Mouse (Mus musculus): ENCODE measurements at regions not wholly inside any gene's neighbourhood (a gene's known extent, or its start where the extent isn't known, plus 50 kb on each side); places are given as distances from the start of the nearest gene placed in this dataset.

DNA sequence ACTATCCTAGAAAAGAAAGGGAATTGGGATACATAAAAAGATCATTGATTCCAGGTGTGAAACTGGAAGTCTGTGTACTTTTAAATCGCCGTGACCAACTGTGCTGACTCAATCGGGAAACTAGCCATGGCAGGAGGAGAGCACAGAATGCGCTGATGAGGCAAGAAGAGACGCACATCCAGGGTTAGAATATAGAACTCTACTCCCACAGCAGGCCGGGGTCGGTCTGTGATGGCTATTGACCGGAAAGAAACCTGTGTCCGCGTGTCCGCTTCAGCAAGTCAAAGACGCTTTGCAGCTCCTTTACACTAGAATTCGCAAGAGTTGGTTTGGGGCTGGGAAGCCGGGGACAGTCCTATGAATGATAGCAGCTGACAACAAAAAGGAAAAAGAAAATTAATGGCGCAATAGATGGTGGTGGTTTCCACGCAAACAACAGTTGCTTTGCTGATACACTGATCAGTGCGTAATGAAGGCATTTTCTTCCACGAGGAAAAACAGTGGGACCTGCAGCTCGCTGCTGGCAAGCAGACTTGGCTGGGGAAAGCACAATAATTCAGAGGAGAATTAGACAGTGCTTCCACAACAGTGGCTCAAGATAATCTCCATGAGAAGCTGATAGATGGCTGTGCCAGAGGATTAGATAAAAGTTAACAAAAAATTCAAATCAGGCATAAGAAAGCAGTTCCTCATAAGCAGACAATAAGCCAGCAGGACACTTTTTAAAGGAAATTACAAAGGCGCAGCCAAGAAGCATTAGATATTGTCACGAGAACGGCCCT, 1029.8 kb downstream of the Defb40 start:
- DNase-seq (ENCODE audit: low read depth, low spot score) = no peak
- Histone ChIP-seq H3K9ac (ENCODE audit: control insufficient read depth, low read depth, low read length, poor library complexity, severe bottlenecking) (no peak overlapping the region), H3K79me2 (ENCODE audit: control insufficient read depth, insufficient read depth, low read length, poor library complexity) (no peaks in the 10 kb centered on the region), H3K36me3 (ENCODE audit: control insufficient read depth in 1 of 2, insufficient read depth in 2 of 2, low read length in 2 of 2) (no peaks in the 10 kb centered on the region), H3K4me3 (ENCODE audit: control insufficient read depth in 1 of 2, insufficient read depth in 1 of 2, low read depth in 2 of 2, low read length in 2 of 2) (no peak overlapping the region), H3K27ac (ENCODE audit: control insufficient read depth, low read depth, low read length) (no peak overlapping the region), H3K9me3 (replicated peaks; ENCODE audit: insufficient read depth, low read length) (no peaks in the 10 kb centered on the region), H3K4me1 (ENCODE audit: control insufficient read depth in 1 of 2, insufficient read depth in 2 of 2, low read length in 2 of 2) (no peaks in the 10 kb centered on the region), H3K27me3 (ENCODE audit: control insufficient read depth in 1 of 2, insufficient read depth in 2 of 2, low read length in 2 of 2) (no peaks in the 10 kb centered on the region)
- TF ChIP-seq UBTF (IDR thresholded peaks at IDR 0.05; ENCODE audit: borderline replicate concordance, insufficient read depth, low read depth, low read length) (no peak), MYC (IDR thresholded peaks at IDR 0.05; ENCODE audit: low read depth, low read length) (no peak), NRF1 (IDR thresholded peaks at IDR 0.05; ENCODE audit: insufficient read depth, low read depth, low read length, poor library complexity, severe bottlenecking) (no peak), ELF1 (IDR thresholded peaks at IDR 0.05; ENCODE audit: low read depth, low read length) (no peak), MAFK (IDR thresholded peaks at IDR 0.05; ENCODE audit: borderline replicate concordance, low read depth, low read length) (no peak), BHLHE40 (IDR thresholded peaks at IDR 0.05; ENCODE audit: borderline replicate concordance, low read depth, low read length) (no peak), ETS1 (IDR thresholded peaks at IDR 0.05; ENCODE audit: low read depth, low read length) (no peak), MAX (IDR thresholded peaks at IDR 0.05; ENCODE audit: low read length) (no peak), GABPA (IDR thresholded peaks at IDR 0.05; ENCODE audit: low read depth, low read length) (no peak), TCF12 (IDR thresholded peaks at IDR 0.05; ENCODE audit: low read depth, low read length) (no peak), ZKSCAN1 (IDR thresholded peaks at IDR 0.05; ENCODE audit: low read depth, low read length) (no peak), USF2 (IDR thresholded peaks at IDR 0.05; ENCODE audit: borderline replicate concordance in 1 of 2, insufficient read depth in 1 of 2, low read depth in 1 of 2, low read length in 2 of 2) (no peak), MEF2A (IDR thresholded peaks at IDR 0.05; ENCODE audit: extremely low read depth, insufficient replicate concordance, low read depth, low read length, poor library complexity, severe bottlenecking) (no peak), RAD21 (IDR thresholded peaks at IDR 0.05; ENCODE audit: low read depth, low read length) (no peak), E2F4 (IDR thresholded peaks at IDR 0.05; ENCODE audit: borderline replicate concordance, low read depth, low read length) (no peak), NELFE (IDR thresholded peaks at IDR 0.05; ENCODE audit: low read depth, low read length) (no peak), MXI1 (IDR thresholded peaks at IDR 0.05; ENCODE audit: low read depth, low read length) (no peak), SMC3 (IDR thresholded peaks at IDR 0.05; ENCODE audit: low read depth, low read length) (no peak)

DNA sequence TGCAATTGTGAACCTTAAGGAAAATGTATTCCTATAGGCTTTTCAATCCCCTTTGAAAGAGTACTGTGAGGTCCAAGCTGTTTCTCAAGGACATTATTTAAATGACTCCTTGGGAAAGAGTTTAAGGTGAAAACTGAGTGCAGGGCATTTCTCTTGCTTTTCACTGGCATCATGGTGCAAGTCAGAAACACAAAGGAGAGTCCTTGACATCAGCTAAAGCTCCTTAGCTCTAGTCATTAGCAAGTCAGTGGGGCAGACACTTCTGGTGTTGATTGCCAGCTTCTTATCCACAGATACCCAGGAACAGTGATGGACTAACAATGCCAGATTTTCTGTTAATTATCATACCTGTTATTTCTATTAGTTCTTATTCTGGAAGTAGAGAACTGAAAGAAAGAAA, 1043.4 kb downstream of the Defb40 start:
- no peak for TF ChIP-seq POLR2AphosphoS2 (IDR thresholded peaks at IDR 0.05; ENCODE audit: low read length)
- no peak for TF ChIP-seq RAD21 (IDR thresholded peaks at IDR 0.05; ENCODE audit: low read depth, low read length)
- TF ChIP-seq MXI1 (IDR thresholded peaks at IDR 0.05; ENCODE audit: low read depth, low read length) = no peak
- TF ChIP-seq MEF2A (IDR thresholded peaks at IDR 0.05; ENCODE audit: extremely low read depth, insufficient replicate concordance, low read depth, low read length, poor library complexity, severe bottlenecking) = no peak
- no peak for TF ChIP-seq ZMIZ1 (IDR thresholded peaks at IDR 0.05; ENCODE audit: low read depth, low read length)
- Histone ChIP-seq H3K27ac (ENCODE audit: control insufficient read depth, low read depth, low read length) (no peak overlapping the region), H3K4me1 (ENCODE audit: control insufficient read depth in 1 of 2, insufficient read depth in 2 of 2, low read length in 2 of 2) (no peaks in the 10 kb centered on the region), H3K36me3 (ENCODE audit: control insufficient read depth in 1 of 2, insufficient read depth in 2 of 2, low read length in 2 of 2) (no peaks in the 10 kb centered on the region), H3K27me3 (ENCODE audit: control insufficient read depth in 1 of 2, insufficient read depth in 2 of 2, low read length in 2 of 2) (no peaks in the 10 kb centered on the region), H3K9ac (ENCODE audit: control insufficient read depth, low read depth, low read length, poor library complexity, severe bottlenecking) (no peak overlapping the region), H3K4me3 (ENCODE audit: control insufficient read depth in 1 of 2, insufficient read depth in 1 of 2, low read depth in 2 of 2, low read length in 2 of 2) (no peak overlapping the region), H3K79me2 (ENCODE audit: control insufficient read depth, insufficient read depth, low read length, poor library complexity) (no peaks in the 10 kb centered on the region), H3K9me3 (replicated peaks; ENCODE audit: insufficient read depth, low read length) (no peaks in the 10 kb centered on the region)
- DNase-seq (ENCODE audit: low read depth, low spot score) = no peak
